Mouse (Mus musculus): ENCODE data around the gene Stfa1. TPM values are rescaled to one million over a fixed set of nuclear protein-coding genes. Genes with fewer than 3 reads are reported as not detected.
"Not testable (repeated sequence)": the region's sequence is repeated elsewhere in the genome, so short reads cannot be mapped to it uniquely, and the experiment has no call there.

The Stfa1 gene
- 5.5 and 15.9 TPM in 2 replicates for polyA plus RNA-seq (2015; fragmentation: Nextera tagmentation; extraction: Ambion mirVana)

- not testable (repeated sequence) for DNase-seq (ENCODE audit: low spot score)
These were observed at the start of gene Stfa1 for GRCm38 (mm10) chr16:36276796-36277195. Stfa1 (plus strand) TSS chr16:36276951.

GRCm38 (mm10) chr16:36260585-36260984, 16.2 kb upstream of the Stfa1 start:
- not testable (repeated sequence) for DNase-seq (ENCODE audit: low spot score)

- no peak for DNase-seq (ENCODE audit: low spot score)
These were observed 12.4 kb downstream of the Stfa1 start for GRCm38 (mm10) chr16:36289140-36289539.

- DNase-seq (ENCODE audit: low spot score): no peak
These were observed 30.9 kb downstream of the Stfa1 start for GRCm38 (mm10) chr16:36307631-36308030.

GRCm38 (mm10) chr16:36316111-36316510, 39.4 kb downstream of the Stfa1 start:
- not testable (repeated sequence) for DNase-seq (ENCODE audit: low spot score)

- no peak for DNase-seq (ENCODE audit: low spot score)
These were observed 42.5 kb downstream of the Stfa1 start for GRCm38 (mm10) chr16:36319286-36319685.

- DNase-seq (ENCODE audit: low spot score): no peak
These were observed 57.5 kb downstream of the Stfa1 start, which contains the start of gene BC117090 for GRCm38 (mm10) chr16:36334232-36334631. BC117090 (minus strand) TSS chr16:36334332.

Other genes starting within 250 kb of the Stfa1 start
- 9.8 and 10.1 TPM in 2 replicates for gene Wdr5b, start 235.8 kb upstream of the Stfa1 start, polyA plus RNA-seq (2015; fragmentation: Nextera tagmentation; extraction: Ambion mirVana)
- 230 and 278 TPM in 2 replicates for gene Fam162a, start 205.4 kb upstream of the Stfa1 start, polyA plus RNA-seq (2015; fragmentation: Nextera tagmentation; extraction: Ambion mirVana)
- gene Ccdc58, start 205.3 kb upstream of the Stfa1 start, polyA plus RNA-seq (2015; fragmentation: Nextera tagmentation; extraction: Ambion mirVana): 59.5 and 63.8 TPM in 2 replicates
- 0.12 and 2.3 TPM in 2 replicates for gene Csta1, start 145.7 kb upstream of the Stfa1 start, polyA plus RNA-seq (2015; fragmentation: Nextera tagmentation; extraction: Ambion mirVana)
- gene Stfa2l1, start 120.1 kb upstream of the Stfa1 start, polyA plus RNA-seq (2015; fragmentation: Nextera tagmentation; extraction: Ambion mirVana): 1.2 and 5.2 TPM in 2 replicates
- 2.1 and 6.2 TPM in 2 replicates for gene Gm5483, start 92.7 kb upstream of the Stfa1 start, polyA plus RNA-seq (2015; fragmentation: Nextera tagmentation; extraction: Ambion mirVana)
- gene Gm5416, start 66.5 kb upstream of the Stfa1 start, polyA plus RNA-seq (2015; fragmentation: Nextera tagmentation; extraction: Ambion mirVana): 0.85 TPM in 1 of 2 replicates, not detected in the other
- gene 2010005H15Rik, start 55.5 kb upstream of the Stfa1 start, polyA plus RNA-seq (2015; fragmentation: Nextera tagmentation; extraction: Ambion mirVana): 1.5 and 1.8 TPM in 2 replicates
- not detected in 2 replicates for gene BC117090, start 57.4 kb downstream of the Stfa1 start, polyA plus RNA-seq (2015; fragmentation: Nextera tagmentation; extraction: Ambion mirVana)
- 3.6 and 14.8 TPM in 2 replicates for gene BC100530, start 90.8 kb downstream of the Stfa1 start, polyA plus RNA-seq (2015; fragmentation: Nextera tagmentation; extraction: Ambion mirVana)
- gene Stfa2, start 131.5 kb downstream of the Stfa1 start, polyA plus RNA-seq (2015; fragmentation: Nextera tagmentation; extraction: Ambion mirVana): 1.0 and 3.7 TPM in 2 replicates
- gene Stfa3, start 178.4 kb downstream of the Stfa1 start, polyA plus RNA-seq (2015; fragmentation: Nextera tagmentation; extraction: Ambion mirVana): 1.6 and 3.7 TPM in 2 replicates